ENCODE assay signal across 23 mouse cellular contexts in the genomic region with DNA sequence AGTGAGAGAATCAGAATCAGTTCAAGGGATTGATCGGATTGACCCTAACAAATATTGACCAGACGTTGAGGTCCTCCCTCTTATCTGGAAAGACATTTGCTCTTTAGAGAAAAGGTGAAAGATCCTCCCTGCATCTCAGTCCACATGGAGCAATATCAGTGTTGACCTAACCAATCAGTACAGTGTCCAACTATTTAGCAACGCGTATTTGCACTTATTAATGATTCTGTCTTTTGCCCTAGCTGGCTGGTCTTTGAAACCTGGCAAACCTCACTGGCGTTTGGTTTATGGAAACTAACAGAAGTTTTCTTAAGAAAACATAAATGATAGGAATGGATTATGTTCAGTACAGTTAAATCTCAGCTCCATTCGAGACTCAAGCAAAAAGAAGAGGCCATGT. TPM values are rescaled to one million over a fixed set of nuclear protein-coding genes. Genes with fewer than 3 reads are reported as not detected.
"Had no signal": no experiment of that assay in that cellular context is flagged by ENCODE, and none has a peak within 500 bp of the region (broad histone marks: within the 10 kb centered on the region; RNA-seq: fewer than 3 reads in every experiment).

No protein-coding gene starts in this region.

- H3K4me3 ChIP-seq: kidney, embryonic 15.5 days; limb, embryonic 13.5 days; midbrain, embryonic 10.5 days; midbrain, embryonic 15.5 days; neural tube, embryonic 12.5 days had no signal

- H3K9ac ChIP-seq: kidney, embryonic 15.5 days; limb, embryonic 13.5 days; lung, embryonic 14.5 days; midbrain, embryonic 15.5 days; neural tube, embryonic 12.5 days had no signal

- ATAC-seq: midbrain, embryonic 15.5 days had no signal

- H3K4me2 ChIP-seq: kidney, embryonic 15.5 days; limb, embryonic 13.5 days; lung, embryonic 14.5 days; midbrain, embryonic 15.5 days; neural tube, embryonic 12.5 days had no signal

- H3K27ac ChIP-seq: kidney, embryonic 15.5 days; limb, embryonic 13.5 days; midbrain, embryonic 10.5 days; midbrain, embryonic 15.5 days; neural tube, embryonic 12.5 days had no signal

- H3K36me3 ChIP-seq: kidney, embryonic 15.5 days; limb, embryonic 13.5 days; midbrain, embryonic 10.5 days; midbrain, embryonic 15.5 days; neural tube, embryonic 12.5 days had no signal

- DNase-seq: left cerebral cortex, postnatal 4 days; lung, embryonic 14.5 days; lung, postnatal 10 days; lung, postnatal 4 days; right cerebral cortex, postnatal 4 days; spleen, adult 18-20 months; thymus, adult 2 months; thymus, postnatal 25 days had no signal

- H3K4me1 ChIP-seq: kidney, embryonic 15.5 days; limb, embryonic 13.5 days; midbrain, embryonic 15.5 days; neural tube, embryonic 12.5 days had no signal

- H3K27me3 ChIP-seq: kidney, embryonic 15.5 days; limb, embryonic 13.5 days; midbrain, embryonic 15.5 days; neural tube, embryonic 12.5 days had no signal

- H3K9me3 ChIP-seq: kidney, embryonic 15.5 days; limb, embryonic 13.5 days; midbrain, embryonic 10.5 days; midbrain, embryonic 15.5 days; neural tube, embryonic 12.5 days had no signal

RNA-seq across cellular contexts. Expression of a gene that starts 4.6 kb away (rescaled TPM):
- total RNA-seq: layer of hippocampus, adult 8-10 months; layer of hippocampus, postnatal 14 days; left cerebral cortex, adult 18-20 months; left cerebral cortex, postnatal 10 days; left cerebral cortex, postnatal 4 days; megakaryocyte, adult 5-6 weeks; monocyte, adult 5-6 weeks; neutrophil, adult 5-6 weeks had no signal
- polyA plus RNA-seq: limb, embryonic 13.5 days; midbrain, embryonic 10.5 days; midbrain, embryonic 15.5 days; neural tube, embryonic 12.5 days; urinary bladder, adult 2 months had no signal

RNA-seq across cellular contexts. Expression of a gene that starts 36.4 kb away (rescaled TPM):
- total RNA-seq: layer of hippocampus, postnatal 14 days; left cerebral cortex, postnatal 10 days; left cerebral cortex, postnatal 4 days; monocyte, adult 5-6 weeks had no signal
- polyA plus RNA-seq: midbrain, embryonic 10.5 days; neural tube, embryonic 12.5 days had no signal

RNA-seq across cellular contexts. Expression of a gene that starts 45.5 kb away (rescaled TPM):
- total RNA-seq: layer of hippocampus, adult 8-10 months; layer of hippocampus, postnatal 14 days; left cerebral cortex, adult 18-20 months; left cerebral cortex, postnatal 10 days; left cerebral cortex, postnatal 4 days; megakaryocyte, adult 5-6 weeks; monocyte, adult 5-6 weeks; neutrophil, adult 5-6 weeks had no signal
- polyA plus RNA-seq: intestine, embryonic 14.5 days; kidney, embryonic 15.5 days; limb, embryonic 13.5 days; midbrain, embryonic 10.5 days; midbrain, embryonic 15.5 days; neural tube, embryonic 12.5 days; stomach, embryonic 14.5 days had no signal
